Mouse (Mus musculus): ENCODE results near the gene Selenbp2.
"Not testable (repeated sequence)": the region's sequence is repeated elsewhere in the genome, so short reads cannot be mapped to it uniquely, and the experiment has no call there.

The Selenbp2 gene

GRCm38 (mm10) chr3:94691694-94692093 is 1.7 kb upstream of the Selenbp2 start:
- not testable (repeated sequence) for DNase-seq (ENCODE audit: low spot score)

DNA sequence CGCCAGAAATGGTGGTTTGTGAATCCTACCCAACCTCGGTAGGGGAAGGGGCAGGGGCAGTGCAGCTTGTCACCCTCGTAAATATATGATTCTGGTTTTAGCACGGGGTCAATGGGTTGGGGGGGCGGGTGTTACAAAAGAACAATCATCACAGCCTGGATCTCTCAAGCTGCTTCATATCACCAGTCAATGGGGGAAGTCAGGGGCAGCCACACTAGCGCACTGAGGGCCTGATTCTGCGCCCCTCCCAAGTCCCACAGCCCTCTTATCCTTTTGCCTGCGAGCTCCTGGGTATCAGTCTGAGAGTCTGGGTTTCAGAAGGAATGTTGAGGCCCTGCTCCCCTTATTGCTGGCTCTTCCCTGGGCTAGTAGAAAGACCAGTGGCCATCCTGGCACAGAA is 518 bp downstream of the Selenbp2 start:
- DNase-seq (ENCODE audit: low spot score) = not testable (repeated sequence)

- not testable (repeated sequence) for DNase-seq (ENCODE audit: low spot score)
Observed at GRCm38 (mm10) chr3:94695591-94695990, 2.2 kb downstream of the Selenbp2 start.

DNA sequence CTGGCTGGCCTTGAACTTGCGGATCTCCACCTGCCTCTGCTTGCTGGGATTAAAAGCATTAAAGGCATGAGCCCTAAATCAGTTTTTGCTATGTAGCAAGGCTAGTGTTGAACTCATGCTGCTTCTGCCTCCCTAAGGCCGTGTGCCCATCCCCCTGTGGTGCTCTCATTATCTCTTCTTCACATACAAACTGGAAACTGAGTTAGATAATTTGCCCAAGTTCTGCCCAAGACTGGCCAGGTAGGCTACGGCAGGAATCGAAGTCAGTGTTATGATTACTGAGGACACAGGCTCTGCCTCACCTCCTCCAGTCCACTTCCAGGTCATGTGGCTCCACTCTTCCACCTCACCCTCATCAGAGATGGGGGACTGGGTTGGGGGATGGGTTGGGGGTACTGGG is 2.9 kb downstream of the Selenbp2 start:
- DNase-seq (ENCODE audit: low spot score) = not testable (repeated sequence)

GRCm38 (mm10) chr3:94702163-94702810 is 8.9 kb downstream of the Selenbp2 start:
- not testable (repeated sequence) for DNase-seq (ENCODE audit: low spot score)

- no peak for DNase-seq (ENCODE audit: low spot score)
Observed at GRCm38 (mm10) chr3:94702856-94703255, 9.5 kb downstream of the Selenbp2 start.

DNA sequence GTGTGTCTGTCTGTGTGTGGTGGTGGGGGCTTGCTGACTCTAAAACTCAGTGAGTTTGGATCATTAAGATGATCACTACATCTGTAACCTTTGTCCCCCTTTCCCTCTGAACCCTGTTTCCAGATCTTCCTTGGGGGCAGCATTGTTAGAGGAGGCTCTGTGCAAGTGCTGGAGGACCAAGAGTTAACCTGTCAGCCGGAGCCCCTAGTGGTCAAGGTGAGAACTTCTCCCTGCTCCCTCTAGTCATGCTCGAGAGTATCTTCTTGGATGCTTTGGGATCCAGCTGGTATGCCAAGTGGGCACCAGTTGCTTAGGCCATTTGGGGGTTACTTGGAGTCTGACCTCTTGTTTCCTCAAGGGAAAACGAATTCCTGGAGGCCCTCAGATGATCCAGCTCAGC is 10.0 kb downstream of the Selenbp2 start:
- not testable (repeated sequence) for DNase-seq (ENCODE audit: low spot score)

DNA sequence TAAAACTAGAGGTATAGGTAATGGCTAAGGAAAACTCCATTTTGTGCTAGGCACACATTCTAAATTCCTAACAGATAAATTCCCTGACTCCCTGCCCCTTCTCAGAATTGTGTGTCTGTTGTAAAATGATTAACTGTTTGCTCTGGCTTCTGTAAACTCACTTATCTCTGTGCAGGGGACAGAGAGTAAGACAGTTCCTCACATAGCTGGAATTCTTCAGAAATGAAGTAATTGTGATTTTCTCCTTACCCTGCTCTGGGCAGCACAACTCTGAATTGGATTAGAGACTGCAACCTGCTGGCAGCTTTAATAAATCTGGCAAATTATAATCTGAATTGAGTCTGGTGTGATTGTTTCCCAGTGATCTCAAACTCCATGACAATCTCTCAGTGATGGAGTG is 17.2 kb downstream of the Selenbp2 start:
- DNase-seq (ENCODE audit: low spot score) = not testable (repeated sequence)

DNA sequence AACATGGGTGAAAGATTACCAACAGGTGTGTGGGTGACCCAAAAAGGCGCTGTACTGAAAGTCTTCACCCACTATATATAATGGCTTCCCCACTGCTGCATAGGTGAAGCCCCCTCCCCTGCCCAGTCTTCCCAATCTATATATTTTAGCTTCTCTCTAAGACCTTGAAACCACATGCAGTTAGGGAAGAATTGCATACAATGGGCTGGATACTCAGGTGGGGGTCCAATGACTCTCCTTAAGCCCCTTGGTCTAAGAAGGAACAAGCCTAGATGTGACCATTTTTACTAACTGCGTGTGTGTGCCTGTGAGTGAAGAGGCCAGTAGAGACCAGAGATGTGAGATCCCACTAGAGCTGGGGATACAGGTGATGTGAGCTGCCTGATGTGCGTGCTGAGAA is 20.1 kb downstream of the Selenbp2 start:
- DNase-seq (ENCODE audit: low spot score) = not testable (repeated sequence)

DNA sequence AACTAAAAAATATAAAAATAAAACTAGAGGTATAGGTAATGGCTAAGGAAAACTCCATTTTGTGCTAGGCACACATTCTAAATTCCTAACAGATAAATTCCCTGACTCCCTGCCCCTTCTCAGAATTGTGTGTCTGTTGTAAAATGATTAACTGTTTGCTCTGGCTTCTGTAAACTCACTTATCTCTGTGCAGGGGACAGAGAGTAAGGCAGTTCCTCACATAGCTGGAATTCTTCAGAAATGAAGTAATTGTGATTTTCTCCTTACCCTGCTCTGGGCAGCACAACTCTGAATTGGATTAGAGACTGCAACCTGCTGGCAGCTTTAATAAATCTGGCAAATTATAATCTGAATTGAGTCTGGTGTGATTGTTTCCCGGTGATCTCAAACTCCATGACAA is 24.9 kb downstream of the Selenbp2 start:
- DNase-seq (ENCODE audit: low spot score) = not testable (repeated sequence)

DNA sequence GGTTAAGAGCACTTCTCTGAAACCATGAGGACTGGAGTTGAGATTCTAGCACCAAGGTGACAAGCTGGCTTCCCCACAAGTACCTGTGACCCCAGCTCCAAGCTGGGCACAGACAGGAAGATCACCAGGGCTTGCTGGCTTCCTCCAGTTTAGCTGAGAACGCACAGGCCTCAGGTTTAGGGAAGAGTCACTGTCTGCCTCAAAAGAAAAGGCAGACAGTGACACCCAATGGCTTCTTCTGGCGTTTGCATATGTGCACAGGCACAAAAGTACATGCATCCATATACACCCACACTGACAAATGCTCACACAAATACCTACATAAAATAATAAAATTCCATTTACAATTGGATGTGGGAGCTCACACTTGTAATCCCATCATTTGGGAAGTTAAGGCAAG is 30.3 kb downstream of the Selenbp2 start:
- peak; percentile 55 for DNase-seq (ENCODE audit: low spot score)

- DNase-seq (ENCODE audit: low spot score) = no peak
Observed at GRCm38 (mm10) chr3:94745691-94746090, 52.3 kb downstream of the Selenbp2 start.
